Mouse (Mus musculus) hindbrain, embryonic 12.5 days (tissue): Measurements from ENCODE around the gene Marveld3. TPM values are rescaled to one million over a fixed set of nuclear protein-coding genes. Genes with fewer than 3 reads are reported as not detected.

Experiments used
- ATAC-seq: fragments of 200-750 bp; cut with Nextera tagmentation; 2 replicates; pipeline ENCODE4 v1.8.0; 2017; ENCODE audit warnings: moderate TSS enrichment; ENCODE audit not compliant: low FRiP score
- H3K27ac ChIP-seq: fragments of 300-500 bp; sonication (generic); 2 replicates; pipeline ENCODE4 v1.5.1; 2016; ENCODE audit warnings: mild to moderate bottlenecking
- H3K27me3 ChIP-seq: fragments of 300-500 bp; sonication (generic); 2 replicates; pipeline ENCODE4 v1.6.1; 2016; ENCODE audit warnings: mild to moderate bottlenecking
- H3K36me3 ChIP-seq: fragments of 300-500 bp; sonication (generic); 2 replicates; pipeline ENCODE4 v1.6.1; 2016; ENCODE audit warnings: mild to moderate bottlenecking
- H3K4me1 ChIP-seq: fragments of 300-500 bp; sonication (generic); 2 replicates; pipeline ENCODE4 v1.6.1; 2016
- H3K4me2 ChIP-seq: fragments of 300-500 bp; sonication (generic); replicated peaks from 2 replicates; pipeline ENCODE4 v1.6.1; 2016; ENCODE audit warnings: mild to moderate bottlenecking
- H3K4me3 ChIP-seq: fragments of 300-500 bp; sonication (generic); 2 replicates; pipeline ENCODE4 v1.5.1; 2016; ENCODE audit warnings: mild to moderate bottlenecking
- H3K9ac ChIP-seq: fragments of 300-500 bp; sonication (generic); 2 replicates; pipeline ENCODE4 v1.6.1; 2016; ENCODE audit warnings: mild to moderate bottlenecking, moderate library complexity
- H3K9me3 ChIP-seq: fragments of 300-500 bp; sonication (generic); replicated peaks from 2 replicates; pipeline ENCODE4 v1.6.1; 2016; ENCODE audit warnings: mild to moderate bottlenecking
- WGBS: fragments of 180-500 bp; shearing (Covaris S2); methylation state at CpG from one replicate; pipeline ENCODE4 v1.1.7; 2016; 5-methylcytosine and 5-hydroxymethylcytosine counted together
- polyA plus RNA-seq: library from polyadenylated mRNA; unstranded; fragments of >200 nt; fragmentation: Nextera tagmentation; extraction: Ambion mirVana; gene quantifications from 2 replicates; pipeline ENCODE4 v1.2.1, GENCODE M21; 2016

Gene Marveld3
- polyA plus RNA-seq, 1 experiment from 2014 or later, result 2.5 TPM

DNA sequence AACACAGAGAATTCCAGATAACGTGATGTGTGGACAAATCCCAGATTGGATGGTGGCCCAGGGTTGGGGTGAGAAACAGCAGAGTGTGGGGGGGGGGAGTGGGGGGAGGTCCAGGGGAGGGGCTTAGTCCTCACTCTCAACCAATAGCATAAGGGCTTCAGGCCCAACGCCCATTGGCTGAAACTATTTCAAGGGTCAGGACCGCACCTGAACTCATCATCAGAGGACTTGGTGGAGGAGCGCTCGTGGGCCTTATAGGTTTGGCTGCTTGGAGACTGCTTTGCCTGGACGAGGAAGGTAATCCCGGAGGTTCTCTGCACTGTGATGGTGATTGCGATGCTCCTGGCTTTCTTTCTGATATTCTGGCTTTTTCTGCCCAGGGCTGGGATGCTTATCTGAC lies 28.2 kb upstream of the Marveld3 start, which contains the start of gene Tat:
Gene Tat (plus strand): TSS at position 214 of the 400 bp plus-strand sequence.
- H3K4me3 ChIP-seq, result no peak within 1 kb of the TSS
- H3K4me2 ChIP-seq, result no peak within 1 kb of the TSS
- no peak within 1 kb of the TSS for H3K27ac ChIP-seq
- ATAC-seq, result no peak
- no peak within 1 kb of the TSS for H3K9ac ChIP-seq
- no peaks in the 10 kb centered on the region for H3K9me3 ChIP-seq
- H3K4me1 ChIP-seq, result no peaks in the 10 kb centered on the region
- 82% methylated on average over 8 of the region's 8 CpGs for WGBS
- no peaks in the 10 kb centered on the region for H3K27me3 ChIP-seq
- no peaks in the 10 kb centered on the region for H3K36me3 ChIP-seq

DNA sequence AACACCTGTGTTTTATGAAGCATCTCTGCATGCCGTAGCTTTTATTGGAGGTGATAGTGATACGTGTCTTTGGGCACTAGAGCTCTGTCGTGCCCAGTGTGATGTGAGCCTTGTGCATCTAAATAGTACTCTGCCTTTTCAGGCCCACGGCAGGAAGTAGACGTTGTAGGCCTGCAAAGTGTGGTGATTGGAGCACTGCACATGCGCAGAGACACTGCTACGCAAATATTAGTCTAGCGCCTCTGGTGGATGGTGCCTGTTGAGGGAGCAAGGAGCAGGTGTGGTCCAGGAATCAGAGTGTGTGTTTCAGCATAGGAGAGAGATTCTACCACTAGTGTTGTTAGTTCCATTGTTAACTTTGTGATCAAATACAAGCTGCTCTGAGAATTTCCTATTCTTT lies 27.1 kb upstream of the Marveld3 start:
- Histone ChIP-seq H3K27ac (no peak overlapping the region), H3K4me3 (no peak overlapping the region), H3K36me3 (no peaks in the 10 kb centered on the region), H3K9ac (no peak overlapping the region), H3K27me3 (no peaks in the 10 kb centered on the region), H3K4me1 (0 out of 2 replicates have a peak, but pooled peaks cover under 1% of the 10 kb centered on the region), H3K9me3 (no peaks in the 10 kb centered on the region), H3K4me2 (no peak overlapping the region)
- no peak for ATAC-seq
- 93% methylated on average over 8 of the region's 8 CpGs for WGBS

DNA sequence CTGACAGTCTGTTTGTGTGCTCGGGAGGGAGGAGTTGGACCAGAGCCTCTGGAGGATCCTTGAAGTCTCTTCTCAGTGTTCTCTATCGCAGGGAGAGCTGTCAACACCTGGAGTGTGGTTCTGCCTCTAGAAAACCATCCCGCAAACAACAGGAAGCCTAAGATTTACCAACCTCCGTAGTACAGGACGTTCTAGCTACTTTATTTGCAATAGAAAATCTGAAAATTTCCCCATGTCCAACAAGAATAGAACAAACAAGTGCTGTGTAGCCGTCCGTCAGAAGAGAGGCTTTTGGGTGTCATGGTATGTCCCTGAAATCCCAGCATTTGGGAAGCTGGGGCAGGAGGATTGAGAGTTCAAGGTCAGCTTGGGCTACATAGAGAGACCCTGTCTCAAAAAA lies 25.8 kb upstream of the Marveld3 start:
- Histone ChIP-seq H3K4me2 (no peak overlapping the region), H3K27ac (no peak overlapping the region), H3K36me3 (no peaks in the 10 kb centered on the region), H3K27me3 (no peaks in the 10 kb centered on the region), H3K9me3 (no peaks in the 10 kb centered on the region), H3K4me1 (0 out of 2 replicates have a peak, but pooled peaks cover 3% of the 10 kb centered on the region), H3K9ac (no peak overlapping the region), H3K4me3 (no peak overlapping the region)
- ATAC-seq, result no peak
- 85% methylated on average over 7 of the region's 7 CpGs for WGBS

DNA sequence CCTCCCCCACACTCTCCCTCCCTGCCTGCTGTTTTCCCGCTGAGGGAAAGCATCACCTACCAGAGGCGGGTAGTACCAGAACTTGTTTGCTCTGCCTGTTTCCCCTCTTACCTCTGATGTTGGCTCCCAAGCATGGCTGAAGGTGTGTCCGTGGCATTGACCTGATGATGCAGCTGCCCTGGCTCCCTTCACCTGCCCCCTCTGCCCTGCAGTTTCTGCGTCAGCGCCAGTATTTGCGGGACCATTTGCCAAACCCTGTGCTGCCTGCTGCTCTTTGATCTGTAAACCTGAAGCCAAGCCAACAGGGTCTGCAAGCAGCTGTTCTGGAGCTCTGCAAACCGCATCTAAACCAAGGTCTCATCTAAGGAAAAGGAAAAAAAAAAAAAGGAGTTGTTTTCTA lies 24.4 kb upstream of the Marveld3 start:
- H3K27me3 ChIP-seq, result 0 out of 2 replicates have a peak, but pooled peaks cover 3% of the 10 kb centered on the region
- H3K4me1 ChIP-seq, result 0 out of 2 replicates have a peak, but pooled peaks cover 5% of the 10 kb centered on the region
- ATAC-seq, result no peak
- no peak overlapping the region for H3K27ac ChIP-seq
- no peaks in the 10 kb centered on the region for H3K36me3 ChIP-seq
- WGBS, result 72% methylated on average over 7 of the region's 7 CpGs
- no peak overlapping the region for H3K4me2 ChIP-seq
- no peak overlapping the region for H3K9ac ChIP-seq
- no peak overlapping the region for H3K4me3 ChIP-seq
- no peaks in the 10 kb centered on the region for H3K9me3 ChIP-seq

DNA sequence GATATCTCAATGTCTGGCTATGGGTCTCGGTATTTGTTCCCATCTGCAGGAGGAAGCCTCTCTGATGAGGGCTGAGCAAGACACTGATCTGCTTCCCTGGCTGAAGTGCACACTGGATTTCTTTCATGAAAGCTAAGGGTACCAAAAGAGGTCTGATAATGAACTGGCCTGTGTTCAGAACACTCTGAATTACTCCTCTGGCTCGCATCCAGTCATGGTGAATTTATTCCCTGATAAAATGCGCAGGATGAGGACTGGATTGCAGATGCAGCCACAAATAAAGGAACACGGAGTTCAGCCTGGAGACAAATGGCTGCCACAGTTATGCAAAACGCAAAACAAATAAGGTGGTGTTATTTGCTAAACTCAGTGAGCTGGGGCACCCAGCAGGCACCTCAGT lies 21.9 kb upstream of the Marveld3 start:
- Histone ChIP-seq H3K27ac (peak overlapping the region; percentile 23; the same call in 1 of the 2 replicates), H3K27me3 (0 out of 2 replicates have a peak, but pooled peaks cover 3% of the 10 kb centered on the region), H3K9me3 (no peaks in the 10 kb centered on the region), H3K4me3 (no peak overlapping the region), H3K9ac (no peak overlapping the region), H3K4me1 (0 out of 2 replicates have a peak, but pooled peaks cover 5% of the 10 kb centered on the region), H3K36me3 (no peaks in the 10 kb centered on the region), H3K4me2 (no peak overlapping the region)
- no peak for ATAC-seq
- 30% methylated on average over 5 of the region's 5 CpGs for WGBS

DNA sequence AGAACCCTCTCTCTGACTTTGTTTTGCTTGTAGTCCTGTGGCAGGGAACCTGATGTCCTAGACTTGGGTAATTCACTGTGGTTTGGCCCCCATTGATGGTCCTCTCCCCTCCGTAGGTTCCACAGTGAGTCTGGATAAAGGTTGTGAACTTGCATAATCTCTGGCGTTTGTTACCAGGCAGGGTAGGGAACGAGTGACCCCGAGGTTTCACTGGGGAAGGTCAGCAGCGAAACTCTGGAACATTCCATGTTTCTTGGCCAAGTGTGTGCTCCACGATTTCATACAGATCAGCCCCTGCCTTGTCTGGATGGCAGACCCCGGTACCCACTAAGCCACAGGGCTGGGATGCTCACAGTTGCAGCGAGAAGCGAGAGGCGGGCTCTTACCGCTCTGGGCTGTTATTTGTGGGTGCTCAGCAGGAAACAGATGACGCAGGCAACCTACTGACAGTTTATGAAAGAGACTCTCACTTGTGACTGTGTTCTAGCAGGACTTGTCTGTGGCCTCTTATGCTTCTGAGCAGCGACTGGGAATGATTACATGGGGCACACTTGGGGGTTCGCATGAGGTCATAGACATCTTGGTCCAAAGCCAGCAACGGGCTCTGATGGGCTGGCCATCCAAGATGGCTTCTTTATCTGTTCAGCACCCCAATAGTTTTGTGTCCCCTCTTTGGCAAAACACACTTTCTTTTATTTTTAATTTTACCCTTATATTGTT lies 20.5 kb upstream of the Marveld3 start:
- no peaks in the 10 kb centered on the region for H3K9me3 ChIP-seq
- 0 out of 2 replicates have a peak, but pooled peaks cover 3% of the 10 kb centered on the region for H3K27me3 ChIP-seq
- ATAC-seq, result no peak
- no peak overlapping the region for H3K9ac ChIP-seq
- H3K4me2 ChIP-seq, result no peak overlapping the region
- H3K4me1 ChIP-seq, result 0 out of 2 replicates have a peak, but pooled peaks cover 5% of the 10 kb centered on the region
- no peak overlapping the region for H3K4me3 ChIP-seq
- WGBS, result 66% methylated on average over 15 of the region's 15 CpGs
- H3K36me3 ChIP-seq, result no peaks in the 10 kb centered on the region
- no peak overlapping the region for H3K27ac ChIP-seq

DNA sequence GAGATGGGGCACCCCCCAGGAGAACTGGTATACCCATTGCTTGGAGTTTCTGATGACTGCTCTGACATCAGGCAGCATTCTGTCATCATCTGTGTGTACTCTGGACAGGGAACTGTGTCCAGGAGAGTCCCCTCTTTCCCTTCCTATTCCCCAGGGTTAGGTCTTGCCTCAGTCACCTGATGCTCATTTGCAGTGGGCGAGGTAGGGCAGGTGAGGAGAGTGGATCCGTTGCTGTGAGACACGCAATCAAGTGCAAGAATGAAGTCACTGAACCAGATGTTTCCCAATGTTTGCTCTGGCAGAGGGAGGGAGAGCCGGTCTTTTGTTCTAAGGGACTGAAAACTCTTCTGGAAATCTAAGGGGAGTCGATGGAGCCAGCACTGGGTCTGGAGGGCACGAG lies 17.3 kb upstream of the Marveld3 start:
- Histone ChIP-seq H3K4me2 (no peak overlapping the region), H3K4me1 (0 out of 2 replicates have a peak, but pooled peaks cover 5% of the 10 kb centered on the region), H3K36me3 (no peaks in the 10 kb centered on the region), H3K4me3 (no peak overlapping the region), H3K9me3 (no peaks in the 10 kb centered on the region; the same call in 1 of the 2 replicates), H3K27ac (no peak overlapping the region), H3K9ac (no peak overlapping the region), H3K27me3 (0 out of 2 replicates have a peak, but pooled peaks cover 3% of the 10 kb centered on the region)
- WGBS, result 74% methylated on average over 6 of the region's 6 CpGs
- ATAC-seq, result no peak

DNA sequence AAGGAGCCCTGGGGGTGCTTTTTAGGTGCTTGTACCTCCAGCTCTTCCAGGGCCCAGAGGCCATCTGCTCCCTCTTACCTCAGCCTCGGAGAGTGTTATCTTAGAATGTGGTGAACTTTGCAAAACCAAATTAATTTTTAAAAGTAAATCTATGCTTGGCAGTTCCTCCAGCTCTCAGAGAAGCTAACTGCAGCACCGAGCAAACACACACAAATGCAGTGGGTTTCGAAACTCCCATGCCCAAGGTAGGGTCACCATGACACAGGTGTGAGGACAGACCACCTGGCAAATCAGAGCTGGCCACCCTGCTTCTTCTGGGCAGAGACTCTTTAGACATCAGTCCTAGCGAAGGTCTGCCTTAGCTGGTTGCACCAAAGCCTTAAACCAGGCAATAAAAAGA lies 10.9 kb upstream of the Marveld3 start:
- Histone ChIP-seq H3K4me2 (no peak overlapping the region), H3K9me3 (no peaks in the 10 kb centered on the region; the same call in 1 of the 2 replicates), H3K4me3 (no peak overlapping the region), H3K9ac (no peak overlapping the region), H3K36me3 (no peaks in the 10 kb centered on the region), H3K27me3 (peaks cover 8% of the 10 kb centered on the region), H3K4me1 (no peaks in the 10 kb centered on the region), H3K27ac (no peak overlapping the region)
- 89% methylated on average over 4 of the region's 4 CpGs for WGBS
- ATAC-seq, result no peak

DNA sequence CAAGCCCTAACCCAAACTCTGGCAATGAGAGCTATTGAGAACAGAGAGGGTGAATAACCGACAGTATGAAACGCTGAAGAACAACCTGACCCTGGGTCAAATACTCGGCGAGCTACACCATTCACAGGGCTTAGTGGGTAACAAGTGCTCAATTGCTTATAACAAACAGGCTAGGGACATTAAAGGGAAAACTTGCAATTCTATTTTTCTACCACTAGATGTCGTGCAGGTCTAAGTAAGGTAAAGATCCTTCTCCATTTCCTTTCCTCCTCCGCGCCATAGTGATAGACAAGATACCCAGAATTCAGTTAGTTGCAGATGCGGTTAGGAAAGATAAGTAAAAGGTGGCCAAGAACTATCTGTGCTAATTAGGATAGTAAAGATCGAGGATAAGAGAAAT lies 8.3 kb upstream of the Marveld3 start:
- H3K36me3 ChIP-seq, result no peaks in the 10 kb centered on the region
- WGBS, result 9% methylated on average over 9 of the region's 9 CpGs
- no peak for ATAC-seq

DNA sequence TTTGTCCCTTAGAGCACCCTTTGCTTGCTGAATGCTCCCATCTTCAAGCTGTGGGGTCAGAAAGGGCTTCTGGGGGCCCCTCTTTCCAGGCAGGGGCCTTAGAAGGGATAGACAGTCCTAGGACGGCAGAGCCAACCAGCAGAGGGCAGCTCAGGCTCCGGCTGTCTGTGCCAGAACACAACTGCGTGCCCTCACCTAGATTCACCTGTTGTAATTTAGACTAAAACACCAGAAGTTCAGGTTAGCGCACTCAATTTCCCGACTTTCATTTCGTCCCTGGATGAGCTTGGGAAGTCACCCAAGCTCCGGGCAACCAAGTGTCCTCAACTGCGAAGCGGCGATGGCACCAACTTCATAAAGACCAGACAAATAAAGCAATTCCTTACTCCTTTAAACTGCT lies 6.8 kb upstream of the Marveld3 start:
- Histone ChIP-seq H3K4me2 (no peak overlapping the region), H3K27me3 (peaks cover 8% of the 10 kb centered on the region), H3K27ac (no peak overlapping the region), H3K9me3 (no peaks in the 10 kb centered on the region), H3K36me3 (no peaks in the 10 kb centered on the region), H3K4me3 (no peak overlapping the region), H3K9ac (no peak overlapping the region), H3K4me1 (no peaks in the 10 kb centered on the region)
- WGBS, result 65% methylated on average over 10 of the region's 10 CpGs
- no peak for ATAC-seq

More for the DNA sequence above, 8.3 kb upstream of the Marveld3 start:
- Histone ChIP-seq H3K9me3 (no peaks in the 10 kb centered on the region), H3K4me1 (no peaks in the 10 kb centered on the region), H3K4me2 (no peak overlapping the region), H3K4me3 (no peak overlapping the region), H3K27me3 (peaks cover 8% of the 10 kb centered on the region), H3K9ac (no peak overlapping the region), H3K27ac (no peak overlapping the region)

DNA sequence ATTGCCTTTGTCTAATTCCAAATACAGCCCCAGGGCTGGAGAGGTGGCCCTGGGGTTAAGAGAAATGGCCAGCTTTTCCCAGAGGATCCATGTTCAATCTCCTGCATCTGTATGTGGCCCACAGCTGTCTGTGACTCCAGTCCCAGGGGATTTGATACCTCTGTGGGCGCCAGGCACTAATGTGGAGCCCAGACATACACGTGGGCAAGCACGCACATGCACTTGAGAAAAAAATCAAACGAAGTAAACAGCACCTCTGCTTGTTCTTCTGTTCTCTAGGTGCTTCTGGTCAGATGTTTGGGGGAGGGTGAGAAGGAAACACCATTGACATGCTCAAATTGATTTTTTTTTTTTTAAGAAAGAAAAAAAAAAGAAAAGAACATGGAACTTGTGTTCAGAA lies 2.1 kb upstream of the Marveld3 start:
- no peaks in the 10 kb centered on the region for H3K36me3 ChIP-seq
- H3K9me3 ChIP-seq, result no peaks in the 10 kb centered on the region
- H3K4me2 ChIP-seq, result no peak overlapping the region
- no peak overlapping the region for H3K9ac ChIP-seq
- peaks cover 7% of the 10 kb centered on the region for H3K4me1 ChIP-seq
- peaks cover 47% of the 10 kb centered on the region for H3K27me3 ChIP-seq
- no peak overlapping the region for H3K4me3 ChIP-seq
- 76% methylated on average over 4 of the region's 4 CpGs for WGBS
- H3K27ac ChIP-seq, result no peak overlapping the region
- no peak for ATAC-seq

DNA sequence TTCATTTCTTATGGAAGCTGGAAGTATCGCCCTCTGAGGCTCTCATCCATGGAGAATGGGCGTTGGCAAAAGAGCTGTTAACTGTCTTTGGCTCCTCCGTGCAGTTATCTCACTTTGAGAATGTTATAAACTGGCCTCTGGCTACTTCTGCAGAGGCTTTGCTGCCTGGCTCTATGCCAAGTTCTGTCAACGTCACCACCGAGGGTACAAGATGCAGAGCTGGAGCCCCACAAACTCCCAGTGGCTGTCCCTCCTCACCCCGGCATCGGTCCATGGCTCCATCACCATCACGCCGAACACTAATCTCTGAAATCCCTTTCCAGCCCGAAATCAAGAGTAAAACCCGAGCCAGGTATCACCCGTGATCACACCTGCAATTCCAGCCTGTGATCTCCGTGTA lies 1.4 kb upstream of the Marveld3 start:
- H3K4me2 ChIP-seq, result no peak overlapping the region
- H3K9ac ChIP-seq, result no peak overlapping the region
- no peak overlapping the region for H3K4me3 ChIP-seq
- 78% methylated on average over 13 of the region's 13 CpGs for WGBS
- H3K27ac ChIP-seq, result no peak overlapping the region
- H3K4me1 ChIP-seq, result peaks cover 7% of the 10 kb centered on the region
- ATAC-seq, result no peak
- no peaks in the 10 kb centered on the region for H3K36me3 ChIP-seq
- peaks cover 42% of the 10 kb centered on the region for H3K27me3 ChIP-seq
- no peaks in the 10 kb centered on the region for H3K9me3 ChIP-seq

DNA sequence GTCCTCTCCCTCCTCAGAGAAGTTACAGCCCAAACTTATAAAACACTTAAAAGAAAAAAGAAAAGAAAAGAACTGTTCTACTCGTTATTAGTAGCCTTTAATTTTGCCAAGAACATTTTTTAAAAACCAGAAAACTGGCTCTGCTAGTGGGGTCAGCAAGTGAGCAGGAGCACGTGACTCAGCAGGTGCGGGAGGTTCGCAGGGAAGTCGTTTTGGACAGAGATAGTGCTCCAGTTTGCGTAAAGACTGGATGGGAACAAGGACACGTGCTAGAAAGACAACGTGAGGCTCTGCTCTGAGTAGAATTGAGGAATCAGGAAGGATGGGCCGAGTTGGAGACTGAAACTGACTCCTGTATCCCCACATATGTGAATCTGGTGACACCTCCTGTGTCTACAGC lies 893 bp upstream of the Marveld3 start:
- H3K27me3 ChIP-seq, result peaks cover 42% of the 10 kb centered on the region
- WGBS, result 76% methylated on average over 9 of the region's 9 CpGs

More for the DNA sequence above, 893 bp upstream of the Marveld3 start:
- no peak overlapping the region for H3K27ac ChIP-seq
- no peak overlapping the region for H3K4me2 ChIP-seq
- no peaks in the 10 kb centered on the region for H3K9me3 ChIP-seq
- H3K4me1 ChIP-seq, result peaks cover 7% of the 10 kb centered on the region
- H3K9ac ChIP-seq, result no peak overlapping the region
- ATAC-seq, result no peak
- H3K4me3 ChIP-seq, result no peak overlapping the region
- H3K36me3 ChIP-seq, result no peaks in the 10 kb centered on the region
